Comparison of ENCODE assay signal across 10 mouse cellular contexts in the genomic region with DNA sequence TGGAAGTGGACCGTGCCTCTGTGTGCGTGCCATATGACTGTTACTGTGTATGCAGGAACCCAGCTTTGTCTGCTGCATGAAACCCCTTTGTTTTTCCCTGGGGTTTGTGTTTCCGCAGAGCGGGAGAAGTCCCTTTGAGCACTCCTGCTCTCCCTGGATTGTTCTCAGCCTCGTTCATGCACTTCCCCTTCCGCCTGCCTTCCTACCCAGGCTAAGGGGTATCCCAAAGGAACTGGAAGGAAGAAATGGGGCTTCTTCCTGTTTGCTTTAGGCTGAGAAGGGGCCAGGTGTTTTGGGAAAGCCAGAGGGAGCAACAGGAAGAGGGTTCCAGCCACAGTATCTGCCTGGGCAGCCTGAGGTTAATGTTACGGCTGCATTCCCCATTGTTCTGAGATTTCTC. TPM values are rescaled to one million over a fixed set of nuclear protein-coding genes. Genes with fewer than 3 reads are reported as not detected.
A peak's percentile ranks its signal among the peaks of the same experiment; 100 is the strongest.
DNase-seq lines count a peak whose midpoint lies in the region; ATAC-seq and TF ChIP-seq lines count a peak whose summit lies in the region.
"Had no signal": no experiment of that assay in that cellular context is flagged by ENCODE, and none has a peak within 500 bp of the region (broad histone marks: within the 10 kb centered on the region; RNA-seq: fewer than 3 reads in every experiment).

No protein-coding gene starts in this region.

- H3K9me3 ChIP-seq in heart, embryonic 11.5 days (replicated peaks; ENCODE audit: control insufficient read depth, low read length) = no peaks in the 10 kb centered on the region
- H3K9me3 ChIP-seq in ES-E14 (ENCODE audit: control insufficient read depth, insufficient read depth, low read depth, low read length) = no peaks in the 10 kb centered on the region
- H3K9me3 ChIP-seq in forebrain, postnatal 0 days (ENCODE audit: low read length) = no peaks in the 10 kb centered on the region
- no peaks in the 10 kb centered on the region for H3K9me3 ChIP-seq in limb, embryonic 15.5 days

- peak overlapping the region; percentile 48; the same call in 1 of the 2 replicates for H3K9ac ChIP-seq in heart, embryonic 11.5 days (ENCODE audit: low read depth, low read length)
- H3K9ac ChIP-seq in ES-E14 (ENCODE audit: insufficient read depth, low read depth, low read length, poor library complexity, severe bottlenecking) = peak overlapping the region; percentile 58
- 0 out of 2 replicates have a peak overlapping the region, but pooled peaks have one; percentile 6 for H3K9ac ChIP-seq in forebrain, postnatal 0 days
- no peak overlapping the region for H3K9ac ChIP-seq in limb, embryonic 15.5 days

- H3K4me1 ChIP-seq in heart, embryonic 11.5 days (ENCODE audit: control insufficient read depth, insufficient read depth, low read length) = peaks cover 36% of the 10 kb centered on the region
- peaks cover 3 to 18% of the 10 kb centered on the region in 2 experiments; a peak in 2 of 4 replicates for H3K4me1 ChIP-seq in ES-E14 (ENCODE audit: control insufficient read depth in 2 of 2, insufficient read depth in 2 of 2, low read length in 2 of 2, poor library complexity in 1 of 2)
- H3K4me1 ChIP-seq in forebrain, postnatal 0 days (ENCODE audit: insufficient read depth) = peaks cover 29% of the 10 kb centered on the region
- peaks cover 47% of the 10 kb centered on the region for H3K4me1 ChIP-seq in limb, embryonic 15.5 days

- in situ Hi-C loops in ES-E14 (cut with MboI; ENCODE audit: low sequenced_read_pairs in 2 of 2, unreplicated experiment in 2 of 2) = no loop called here

- no peaks in the 10 kb centered on the region for H3K27me3 ChIP-seq in heart, embryonic 11.5 days (ENCODE audit: control insufficient read depth, insufficient read depth, low read length)
- no peaks in the 10 kb centered on the region for H3K27me3 ChIP-seq in forebrain, postnatal 0 days (ENCODE audit: insufficient read depth, low read length)
- no peaks in the 10 kb centered on the region for H3K27me3 ChIP-seq in limb, embryonic 15.5 days

- WGBS in heart, embryonic 11.5 days (ENCODE audit: insufficient replicate concordance) = 66% methylated on average over 7 of the region's 7 CpGs
- 50% methylated on average over 7 of the region's 7 CpGs for WGBS in forebrain, postnatal 0 days
- WGBS in limb, embryonic 15.5 days = 75% methylated on average over 7 of the region's 7 CpGs

- H3K4me2 ChIP-seq in heart, embryonic 11.5 days = peak overlapping the region; percentile 38
- H3K4me2 ChIP-seq in forebrain, postnatal 0 days (ENCODE audit: low read depth) = 0 out of 2 replicates have a peak overlapping the region, but pooled peaks have one; percentile 0
- no peak overlapping the region for H3K4me2 ChIP-seq in limb, embryonic 15.5 days

- no peak for ATAC-seq in heart, embryonic 11.5 days (replicated peaks; ENCODE audit: insufficient number of reproducible peaks, low FRiP score, low TSS enrichment)
- ATAC-seq in forebrain, postnatal 0 days = no peak
- ATAC-seq in limb, embryonic 15.5 days (ENCODE audit: insufficient number of reproducible peaks, low FRiP score, low TSS enrichment, low read depth) = no peak
- no peak for ATAC-seq in inflammation-experienced regulatory T-cells, adult 6 months

- TF ChIP-seq CTCF in forebrain, postnatal 0 days (IDR thresholded peaks at IDR 0.05; ENCODE audit: low read depth) = no peak

- no peak for DNase-seq in heart, postnatal 36 days
- DNase-seq in ES-E14 (ENCODE audit: low read depth, low spot score) (no peak), MN1 (ENCODE audit: low spot score) (no peak)
- no peak for DNase-seq in forebrain, postnatal 0 days
- DNase-seq in testis, postnatal 10 days (ENCODE audit: low spot score) = no peak
- DNase-seq: cerebellum, adult 9-11 months; gastrocnemius, postnatal 14 days had no signal

- H3K27ac ChIP-seq in heart, embryonic 11.5 days (ENCODE audit: low read depth, low read length) = peak overlapping the region; percentile 74
- no peak overlapping the region for H3K27ac ChIP-seq in ES-E14 (ENCODE audit: insufficient read depth, low read depth, low read length, poor library complexity, severe bottlenecking)
- no peak overlapping the region for H3K27ac ChIP-seq in forebrain, postnatal 0 days (ENCODE audit: low read depth, low read length)
- 0 out of 2 replicates have a peak overlapping the region, but pooled peaks have one; percentile 24 for H3K27ac ChIP-seq in limb, embryonic 15.5 days

- no peaks in the 10 kb centered on the region for H3K36me3 ChIP-seq in heart, embryonic 11.5 days (ENCODE audit: control insufficient read depth, insufficient read depth, low read length)
- no peaks in the 10 kb centered on the region; the same call in 1 of the 2 replicates for H3K36me3 ChIP-seq in ES-E14 (ENCODE audit: control insufficient read depth, insufficient read depth, low read length, poor library complexity, severe bottlenecking)
- no peaks in the 10 kb centered on the region for H3K36me3 ChIP-seq in forebrain, postnatal 0 days (ENCODE audit: insufficient read depth)
- peaks cover 8% of the 10 kb centered on the region; the same call in 1 of the 2 replicates for H3K36me3 ChIP-seq in limb, embryonic 15.5 days

- intact Hi-C loops in heart, postnatal 36 days (cut with DNase I) = loop anchor here (2.0 kb wide), 1 partner anchor 15 kb away; no protein-coding TSS in a partner anchor

- H3K4me3 ChIP-seq in heart, embryonic 11.5 days (ENCODE audit: low read depth, low read length) = no peak overlapping the region
- H3K4me3 ChIP-seq in ES-E14 (ENCODE audit: insufficient read depth in 1 of 2, low read depth in 1 of 2, low read length in 2 of 2, poor library complexity in 1 of 2, severe bottlenecking in 1 of 2) = no peak overlapping the region
- H3K4me3 ChIP-seq in forebrain, postnatal 0 days (ENCODE audit: low read depth, low read length) = no peak overlapping the region
- no peak overlapping the region for H3K4me3 ChIP-seq in limb, embryonic 15.5 days

TF ChIP-seq in ES-E14, 5 proteins besides CTCF, POLR2A, EP300 and RAD21:
- no peak for TF ChIP-seq ZC3H11A (IDR thresholded peaks at IDR 0.05; ENCODE audit: borderline replicate concordance, low read depth, low read length)
- TF ChIP-seq MAFK (IDR thresholded peaks at IDR 0.05; ENCODE audit: insufficient read depth, low read depth, low read length) = no peak
- no peak for TF ChIP-seq ZNF384 (IDR thresholded peaks at IDR 0.05; ENCODE audit: low read depth, low read length)
- TF ChIP-seq HCFC1 (IDR thresholded peaks at IDR 0.05; ENCODE audit: borderline replicate concordance, insufficient read depth, low read length) = no peak
- no peak for TF ChIP-seq CHD2 (IDR thresholded peaks at IDR 0.05; ENCODE audit: low read depth, low read length)

RNA-seq across cellular contexts. Expression of a gene that starts 3.6 kb away (rescaled TPM):
- polyA plus RNA-seq in heart, embryonic 11.5 days (2014; fragmentation: Nextera tagmentation; extraction: Ambion mirVana) = 24.6 and 28.8 TPM in 2 replicates
- 10 to 100 TPM; 83.6 to 91.1 TPM for total RNA-seq in heart, postnatal 36 days (2021)
- 50.1 and 51.2 TPM in 2 replicates for total RNA-seq in ES-E14 (2012; rRNA removed)
- total RNA-seq in forebrain, postnatal 0 days (2014; rRNA removed) = 270 and 296 TPM in 2 replicates
- 136 and 140 TPM in 2 replicates for polyA plus RNA-seq in forebrain, postnatal 0 days (2015; fragmentation: Nextera tagmentation; extraction: Ambion mirVana)
- polyA plus RNA-seq in limb, embryonic 15.5 days (2015; fragmentation: Nextera tagmentation; extraction: Ambion mirVana) = 32.4 and 34.1 TPM in 2 replicates
- 1 to 10 TPM; 5.4 to 9.7 (median 7.5) TPM for polyA plus RNA-seq in inflammation-experienced regulatory T-cells, adult 6 months (2017; shearing (Covaris generic))

RNA-seq across cellular contexts. Expression of a gene that starts 8.0 kb away (rescaled TPM):
- 21.5 and 22.6 TPM in 2 replicates for polyA plus RNA-seq in heart, embryonic 11.5 days (2014; fragmentation: Nextera tagmentation; extraction: Ambion mirVana)
- total RNA-seq in heart, postnatal 36 days (2021) = 10 to 100 TPM; 11.7 to 12.1 TPM
- total RNA-seq in ES-E14 (2012; rRNA removed) = 7.8 and 11.5 TPM in 2 replicates
- 34.3 and 47.2 TPM in 2 replicates for total RNA-seq in forebrain, postnatal 0 days (2014; rRNA removed)
- 54.8 and 56.7 TPM in 2 replicates for polyA plus RNA-seq in forebrain, postnatal 0 days (2015; fragmentation: Nextera tagmentation; extraction: Ambion mirVana)
- 21.3 and 23.9 TPM in 2 replicates for polyA plus RNA-seq in limb, embryonic 15.5 days (2015; fragmentation: Nextera tagmentation; extraction: Ambion mirVana)
- polyA plus RNA-seq in inflammation-experienced regulatory T-cells, adult 6 months (2017; shearing (Covaris generic)) = 10 to 100 TPM; 50.9 to 68.9 (median 59.0) TPM

RNA-seq across cellular contexts. Expression of a gene that starts 10.5 kb away (rescaled TPM):
- 158 and 165 TPM in 2 replicates for polyA plus RNA-seq in heart, embryonic 11.5 days (2014; fragmentation: Nextera tagmentation; extraction: Ambion mirVana)
- total RNA-seq in heart, postnatal 36 days (2021) = 100 to 1,000 TPM; 288 to 310 TPM
- total RNA-seq in ES-E14 (2012; rRNA removed) = 70.4 and 111 TPM in 2 replicates
- 87.0 and 132 TPM in 2 replicates for total RNA-seq in forebrain, postnatal 0 days (2014; rRNA removed)
- polyA plus RNA-seq in forebrain, postnatal 0 days (2015; fragmentation: Nextera tagmentation; extraction: Ambion mirVana) = 88.7 and 91.9 TPM in 2 replicates
- polyA plus RNA-seq in limb, embryonic 15.5 days (2015; fragmentation: Nextera tagmentation; extraction: Ambion mirVana) = 108 and 130 TPM in 2 replicates
- polyA plus RNA-seq in inflammation-experienced regulatory T-cells, adult 6 months (2017; shearing (Covaris generic)) = 10 to 100 TPM; 32.1 to 63.3 (median 63.0) TPM

RNA-seq across cellular contexts. Expression of a gene that starts 32.0 kb away (rescaled TPM):
- 17.7 and 17.9 TPM in 2 replicates for polyA plus RNA-seq in heart, embryonic 11.5 days (2014; fragmentation: Nextera tagmentation; extraction: Ambion mirVana)
- 10 to 100 TPM; 29.2 to 35.1 TPM for total RNA-seq in heart, postnatal 36 days (2021)
- 30.4 and 31.5 TPM in 2 replicates for total RNA-seq in ES-E14 (2012; rRNA removed)
- total RNA-seq in forebrain, postnatal 0 days (2014; rRNA removed) = 21.4 and 31.9 TPM in 2 replicates
- 9.7 and 13.9 TPM in 2 replicates for polyA plus RNA-seq in forebrain, postnatal 0 days (2015; fragmentation: Nextera tagmentation; extraction: Ambion mirVana)
- polyA plus RNA-seq in limb, embryonic 15.5 days (2015; fragmentation: Nextera tagmentation; extraction: Ambion mirVana) = 36.7 and 40.0 TPM in 2 replicates
- polyA plus RNA-seq in inflammation-experienced regulatory T-cells, adult 6 months (2017; shearing (Covaris generic)) = 10 to 100 TPM; 11.4 to 17.1 (median 12.4) TPM

RNA-seq across cellular contexts. Expression of a gene that starts 32.3 kb away (rescaled TPM):
- 34.0 and 36.2 TPM in 2 replicates for polyA plus RNA-seq in heart, embryonic 11.5 days (2014; fragmentation: Nextera tagmentation; extraction: Ambion mirVana)
- 10 to 100 TPM; 22.5 to 23.0 TPM for total RNA-seq in heart, postnatal 36 days (2021)
- 17.8 and 23.4 TPM in 2 replicates for total RNA-seq in ES-E14 (2012; rRNA removed)
- total RNA-seq in forebrain, postnatal 0 days (2014; rRNA removed) = 83.3 and 93.8 TPM in 2 replicates
- polyA plus RNA-seq in forebrain, postnatal 0 days (2015; fragmentation: Nextera tagmentation; extraction: Ambion mirVana) = 156 and 165 TPM in 2 replicates
- polyA plus RNA-seq in limb, embryonic 15.5 days (2015; fragmentation: Nextera tagmentation; extraction: Ambion mirVana) = 48.6 and 54.9 TPM in 2 replicates
- polyA plus RNA-seq in inflammation-experienced regulatory T-cells, adult 6 months (2017; shearing (Covaris generic)) = 10 to 100 TPM; 47.6 to 66.2 (median 62.8) TPM

Comparison
In these comparisons a context has a peak if more than half of its experiments do, and no peak if none do; other contexts are left out.
1. H3K27ac ChIP-seq: peak in heart, embryonic 11.5 days (single experiment) and limb, embryonic 15.5 days (single experiment); none in ES-E14 (single experiment) and forebrain, postnatal 0 days (single experiment).